Mouse (Mus musculus): ENCODE data around the gene H2al1e.
"Not testable (repeated sequence)": the region's sequence is repeated elsewhere in the genome, so short reads cannot be mapped to it uniquely, and the experiment has no call there.

The H2al1e gene

GRCm38 (mm10) chrX:11311634-11312033, at the start of gene H2al1e:
Gene H2al1e, plus strand, starts transcription at chrX:11311934.
- DNase-seq (ENCODE audit: low spot score in 2 of 2) = not testable (repeated sequence)

DNA sequence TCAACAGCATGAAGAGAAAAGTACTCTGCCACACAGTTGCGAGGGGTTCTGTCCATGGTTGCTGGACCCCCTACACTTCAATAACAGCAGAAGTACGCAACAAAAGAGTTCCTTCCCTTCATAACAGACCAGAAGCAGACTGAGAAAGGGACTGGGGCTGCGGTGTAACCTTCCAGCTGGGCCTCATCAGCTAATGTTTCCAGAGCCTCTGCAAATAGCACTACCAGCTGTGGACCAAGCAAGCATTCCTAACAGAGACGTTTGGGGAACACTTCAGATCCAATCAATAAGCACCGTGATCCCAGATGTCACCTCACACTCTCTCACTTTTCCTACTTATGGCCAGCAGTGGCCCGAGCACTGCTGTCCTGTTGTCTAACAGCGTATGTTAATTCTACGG, 46.8 kb upstream of the H2al1e start:
- DNase-seq (ENCODE audit: low spot score in 2 of 2) = no peak

DNA sequence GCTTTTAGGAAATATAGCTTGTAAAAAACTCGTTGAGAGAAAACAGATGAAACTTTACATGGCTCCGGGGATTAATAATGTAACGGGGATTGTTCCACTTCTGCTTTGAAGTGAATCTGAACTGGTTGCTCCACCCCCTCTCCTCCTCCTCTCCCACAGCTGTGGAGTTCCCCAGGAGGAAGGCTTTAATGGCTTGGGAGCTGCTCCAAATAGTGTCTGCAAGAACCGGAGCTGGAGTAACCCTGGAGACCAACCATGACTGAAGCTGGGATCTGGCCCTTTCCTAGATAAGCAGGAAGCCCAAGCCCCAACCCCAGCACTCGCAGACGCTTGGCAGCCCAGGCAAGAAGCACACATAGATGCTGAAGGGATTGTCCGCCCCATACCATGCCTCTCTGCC, 43.9 kb upstream of the H2al1e start:
- no peak for DNase-seq (ENCODE audit: low spot score in 2 of 2)

DNA sequence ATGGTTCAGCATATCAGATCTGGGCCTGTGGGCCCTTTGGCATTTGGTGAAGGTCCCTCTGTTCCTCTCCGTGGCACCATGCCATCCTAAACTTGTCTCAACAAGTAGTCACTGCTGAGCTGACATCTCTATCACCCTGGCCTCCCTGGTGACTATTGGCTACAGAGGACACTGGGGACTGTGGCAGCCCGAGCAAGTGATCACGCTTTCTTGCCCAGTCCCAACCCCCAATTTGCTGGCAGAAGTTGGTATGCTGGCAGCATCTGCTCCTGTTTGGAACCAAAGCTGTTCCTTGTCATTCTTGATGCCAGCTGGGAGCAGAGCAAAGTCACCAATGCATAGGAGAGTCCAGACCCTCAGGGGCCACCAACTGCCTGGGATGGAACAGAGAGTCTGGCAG, 42.7 kb upstream of the H2al1e start:
- DNase-seq (ENCODE audit: low spot score in 2 of 2) = peak in 1 of 2 experiments; percentile 11

DNA sequence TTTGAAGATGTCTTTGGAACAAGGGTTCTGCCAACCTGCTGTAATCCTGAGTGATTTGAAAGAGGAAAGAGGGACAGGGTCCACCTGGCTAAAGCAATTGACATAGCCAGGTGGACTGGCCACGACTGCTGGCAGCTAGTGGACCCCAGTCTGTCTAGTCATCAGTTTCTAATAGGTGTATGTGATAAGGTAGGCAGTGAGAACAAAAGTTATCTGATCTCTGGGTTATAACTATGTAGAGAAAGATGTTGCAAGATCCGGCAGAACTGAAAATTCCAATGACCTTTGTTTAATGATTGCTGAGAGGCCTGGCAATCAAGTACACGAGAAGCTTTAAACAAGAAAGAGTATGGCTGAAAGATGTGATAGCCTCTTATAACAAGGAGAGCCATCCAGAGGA, 38.5 kb upstream of the H2al1e start:
- no peak for DNase-seq (ENCODE audit: low spot score in 2 of 2)

DNA sequence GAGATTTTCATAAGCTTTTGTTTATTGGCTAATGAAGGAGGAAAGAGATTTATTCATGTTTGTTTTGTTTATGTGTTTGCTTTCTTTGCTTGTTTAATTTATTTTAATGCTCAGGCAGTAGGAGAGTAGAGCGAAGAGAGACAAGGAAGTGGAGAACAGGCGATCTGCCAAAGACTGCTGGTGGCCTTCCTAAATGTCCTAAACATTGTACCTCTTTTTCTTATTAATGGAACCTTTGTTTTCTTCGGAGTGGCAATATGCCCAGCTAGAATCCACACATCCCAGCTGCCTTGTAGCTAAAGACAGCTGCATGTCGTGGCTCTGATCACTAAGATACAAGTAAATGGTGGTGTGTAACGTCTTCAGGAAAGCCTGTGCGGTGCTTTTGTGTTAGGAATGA, 34.7 kb upstream of the H2al1e start:
- no peak for DNase-seq (ENCODE audit: low spot score in 2 of 2)

DNA sequence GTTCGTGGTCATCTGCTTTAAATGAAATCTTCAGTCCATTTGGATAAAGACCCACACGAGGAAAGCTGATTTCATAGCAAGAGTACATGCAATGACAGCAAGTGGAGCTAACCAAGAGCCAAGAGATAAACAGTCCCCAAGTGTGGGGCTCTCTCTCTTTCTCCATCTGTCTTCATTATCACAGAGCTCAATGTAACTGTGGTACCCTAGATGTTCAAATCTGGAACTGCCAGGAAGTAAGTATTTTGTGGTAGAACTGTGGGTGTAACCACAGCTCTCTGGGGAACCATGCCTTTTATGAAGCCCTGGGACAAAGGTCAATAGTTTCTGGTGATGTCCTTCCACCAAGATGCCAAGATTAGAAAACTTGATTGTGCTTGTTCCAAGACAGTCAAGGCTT, 31.0 kb upstream of the H2al1e start:
- no peak for DNase-seq (ENCODE audit: low spot score in 2 of 2)

DNA sequence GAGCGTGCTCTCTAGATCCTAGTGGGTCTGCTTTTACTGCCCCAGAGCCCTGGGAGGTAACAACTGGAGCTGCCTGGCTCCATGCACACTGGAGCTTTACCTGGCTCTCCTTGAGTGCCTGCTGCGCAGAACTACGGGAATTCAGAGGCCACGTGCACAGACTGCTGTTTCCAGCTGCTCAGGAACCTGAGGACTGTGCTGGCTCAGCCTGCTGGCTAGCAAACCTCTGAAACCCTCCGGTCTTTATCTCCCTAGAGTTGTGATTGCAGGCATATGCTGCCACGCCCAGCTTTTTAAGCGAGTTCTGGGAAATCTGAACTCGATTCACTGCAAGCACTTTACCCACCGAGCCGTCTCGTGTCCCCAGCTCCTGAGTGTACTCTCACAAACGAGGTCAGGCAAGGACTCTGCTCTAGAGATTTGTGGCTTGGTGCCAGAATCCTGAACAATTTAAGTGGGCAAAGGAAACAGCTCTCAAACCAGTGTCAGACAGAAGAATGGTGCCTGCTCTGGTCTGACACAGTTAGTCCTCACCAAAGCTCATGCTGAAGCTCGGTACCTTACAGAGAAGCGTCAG, 23.3 kb upstream of the H2al1e start:
- no peak for DNase-seq (ENCODE audit: low spot score in 2 of 2)

- DNase-seq (ENCODE audit: low spot score in 2 of 2) = no peak
Observed at GRCm38 (mm10) chrX:11289244-11289643, 22.5 kb upstream of the H2al1e start.

GRCm38 (mm10) chrX:11298957-11299356, 12.8 kb upstream of the H2al1e start, which contains the start of gene H2al1a:
Gene H2al1a, plus strand, starts transcription at chrX:11299257.
- not testable (repeated sequence) for DNase-seq (ENCODE audit: low spot score in 2 of 2)

GRCm38 (mm10) chrX:11302132-11302531, 9.6 kb upstream of the H2al1e start, which contains the start of gene H2al1b:
Gene H2al1b, plus strand, starts transcription at chrX:11302432.
- not testable (repeated sequence) for DNase-seq (ENCODE audit: low spot score in 2 of 2)

GRCm38 (mm10) chrX:11305355-11305754, 6.4 kb upstream of the H2al1e start, which contains the start of gene H2al1c:
Gene H2al1c, plus strand, starts transcription at chrX:11305655.
- not testable (repeated sequence) for DNase-seq (ENCODE audit: low spot score in 2 of 2)

- not testable (repeated sequence) for DNase-seq (ENCODE audit: low spot score in 2 of 2)
Observed at GRCm38 (mm10) chrX:11308524-11308923, 3.2 kb upstream of the H2al1e start, which contains the start of gene H2al1d. Gene H2al1d, plus strand, starts transcription at chrX:11308824.

DNA sequence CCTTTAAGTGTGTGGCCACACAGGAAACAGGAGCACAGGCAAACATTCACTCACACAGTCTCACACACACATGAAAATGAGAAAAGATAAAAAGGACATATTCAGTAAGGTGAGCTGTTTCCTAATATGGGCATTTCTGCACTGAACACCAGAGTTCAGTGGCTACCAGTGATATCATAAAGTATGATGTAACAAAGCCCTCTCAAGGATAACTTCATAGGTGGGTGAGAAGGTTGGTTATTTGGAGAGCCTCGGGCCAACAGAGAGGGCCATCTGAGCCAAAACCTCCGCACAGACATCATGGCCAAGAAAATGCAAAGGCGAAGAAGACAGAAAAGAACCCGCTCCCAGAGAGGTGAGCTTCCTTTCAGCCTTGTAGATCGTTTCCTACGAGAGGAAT, 3.1 kb downstream of the H2al1e start, which contains the start of gene H2al1f:
H2al1f (plus strand) TSS at position 301 of the 400 bp plus-strand sequence.
- DNase-seq (ENCODE audit: low spot score in 2 of 2) = not testable (repeated sequence)

GRCm38 (mm10) chrX:11317956-11318355, 6.2 kb downstream of the H2al1e start, which contains the start of gene H2al1g:
Gene H2al1g, plus strand, starts transcription at chrX:11318256.
- DNase-seq (ENCODE audit: low spot score in 2 of 2) = not testable (repeated sequence)

GRCm38 (mm10) chrX:11321192-11321591, 9.5 kb downstream of the H2al1e start, which contains the start of gene H2al1h:
Gene H2al1h, plus strand, starts transcription at chrX:11321492.
- DNase-seq (ENCODE audit: low spot score in 2 of 2) = not testable (repeated sequence)

- not testable (repeated sequence) for DNase-seq (ENCODE audit: low spot score in 2 of 2)
Observed at GRCm38 (mm10) chrX:11324359-11324758, 12.6 kb downstream of the H2al1e start, which contains the start of gene H2al1i. Gene H2al1i, plus strand, starts transcription at chrX:11324659.

GRCm38 (mm10) chrX:11327522-11327921, 15.8 kb downstream of the H2al1e start, which contains the start of gene H2al1j:
Gene H2al1j, plus strand, starts transcription at chrX:11327822.
- DNase-seq (ENCODE audit: low spot score in 2 of 2) = not testable (repeated sequence)

DNA sequence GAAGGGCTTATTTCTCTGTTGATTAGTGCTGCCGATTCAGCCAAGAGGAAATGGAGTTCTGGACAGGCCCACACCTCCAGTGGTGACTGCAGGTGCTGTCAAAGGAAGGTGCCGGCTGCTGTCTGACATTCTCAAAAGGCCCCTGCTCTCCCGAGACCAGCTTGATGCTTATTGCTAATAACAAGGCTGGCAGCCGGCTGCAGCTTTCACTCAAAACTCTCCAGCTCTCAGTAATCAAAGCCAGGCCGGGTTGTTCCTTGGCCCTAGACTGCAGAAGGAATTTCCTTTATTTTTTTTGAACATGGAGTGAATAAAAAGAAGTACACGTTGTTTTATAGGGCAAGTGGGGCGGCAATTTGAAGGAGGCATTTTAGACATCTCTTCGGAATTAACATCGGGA, 34.0 kb downstream of the H2al1e start:
- no peak for DNase-seq (ENCODE audit: low spot score in 2 of 2)

DNA sequence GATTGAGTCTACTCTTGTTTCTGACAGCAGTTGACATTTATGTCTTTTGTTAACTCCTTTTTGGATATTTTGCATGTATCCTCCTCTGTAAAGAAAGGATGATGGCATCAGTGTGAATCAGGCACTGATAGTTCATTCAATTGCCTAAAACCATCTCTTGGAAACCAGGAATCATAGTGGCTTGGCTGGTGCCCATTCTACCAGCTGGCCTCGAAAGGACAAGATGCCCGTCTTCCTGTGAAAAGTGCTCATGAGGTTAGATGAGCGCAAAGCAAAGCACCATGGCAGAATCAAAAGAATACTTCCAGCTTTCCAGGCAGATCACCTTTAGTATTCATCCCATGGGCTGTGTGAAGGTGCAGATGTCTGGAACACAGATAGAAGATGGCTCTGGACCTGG, 35.0 kb downstream of the H2al1e start:
- DNase-seq (ENCODE audit: low spot score in 2 of 2) = no peak

- DNase-seq (ENCODE audit: low spot score in 2 of 2) = no peak
Observed at GRCm38 (mm10) chrX:11360823-11361222, 49.1 kb downstream of the H2al1e start.

DNA sequence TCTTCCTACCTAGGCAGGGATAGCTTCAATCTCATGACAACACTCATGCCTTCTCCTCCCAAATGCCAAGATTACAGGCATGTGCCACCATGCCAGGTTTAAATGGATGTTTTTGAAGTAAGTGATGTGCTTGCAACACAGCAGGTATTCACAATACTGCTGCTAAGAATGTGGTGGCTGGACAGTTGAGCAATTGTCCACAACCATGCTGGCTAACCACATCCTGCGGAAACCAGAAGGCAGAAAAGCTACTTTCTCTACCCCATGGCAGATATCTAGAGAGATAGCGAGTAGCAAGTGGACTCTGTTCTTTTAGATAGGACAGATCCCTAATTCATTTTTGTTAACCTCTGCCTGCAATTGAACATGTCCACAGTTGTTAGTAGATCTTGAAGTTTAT, 49.5 kb downstream of the H2al1e start:
- DNase-seq (ENCODE audit: low spot score in 2 of 2) = no peak
